Mouse (Mus musculus): Measurements from ENCODE around the gene Ppp1r12a.

DNA sequence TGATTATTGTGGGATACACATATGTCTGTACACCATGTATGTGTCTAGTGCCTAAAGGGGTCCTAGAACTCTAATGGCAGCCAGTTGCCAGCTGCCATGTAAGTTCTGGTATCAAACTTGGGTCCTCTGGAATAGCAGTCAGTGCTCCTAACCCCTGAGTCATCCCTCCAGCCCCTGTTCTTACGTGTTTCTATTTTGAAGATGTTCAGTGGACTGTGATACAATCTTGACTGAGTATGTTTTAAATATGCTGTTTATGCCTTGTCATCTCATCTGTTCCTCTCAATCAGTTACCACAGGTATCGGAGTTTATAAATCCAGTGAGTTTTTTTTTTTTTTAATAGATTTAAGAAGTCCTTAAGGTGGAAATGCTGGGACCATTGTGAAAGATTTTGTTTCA lies 27.3 kb downstream of the Ppp1r12a start:
- TF ChIP-seq CTCF (IDR thresholded peaks at IDR 0.05; ENCODE audit: extremely low read depth, insufficient read depth, low read length) (no peak), POLR2A (IDR thresholded peaks at IDR 0.05; ENCODE audit: extremely low read depth, insufficient read depth, low read length) (no peak)
